Mouse (Mus musculus) CD4-positive helper T cell, adult 2 months (primary cell): ENCODE results near the gene G0s2.

ENCODE experiments used
- DNase-seq: peaks from one replicate; pipeline ENCODE4 v3.0.0-alpha.2; 2012; ENCODE audit warnings: low read depth, missing footprints, low spot score

G0s2 gene

DNA sequence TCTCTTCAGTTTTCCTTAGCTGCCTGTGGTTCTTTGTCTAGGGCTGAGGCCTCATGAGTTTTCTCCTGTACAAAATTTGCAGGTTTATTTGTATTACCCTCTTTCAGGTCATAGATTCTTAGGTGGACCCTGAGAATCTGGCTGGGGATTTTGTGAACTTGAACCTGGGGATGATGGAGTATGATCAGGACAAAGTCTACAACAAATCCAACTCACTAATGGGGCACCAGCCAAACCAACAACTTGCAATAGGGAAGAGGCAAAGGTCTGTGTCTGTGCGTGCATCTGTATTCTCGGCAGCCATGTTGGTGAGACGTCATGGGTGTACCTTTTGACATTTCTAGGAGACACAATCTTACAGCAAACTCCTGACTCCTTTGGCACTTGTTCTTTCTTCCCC lies 16.1 kb upstream of the G0s2 start:
- no peak for DNase-seq

DNA sequence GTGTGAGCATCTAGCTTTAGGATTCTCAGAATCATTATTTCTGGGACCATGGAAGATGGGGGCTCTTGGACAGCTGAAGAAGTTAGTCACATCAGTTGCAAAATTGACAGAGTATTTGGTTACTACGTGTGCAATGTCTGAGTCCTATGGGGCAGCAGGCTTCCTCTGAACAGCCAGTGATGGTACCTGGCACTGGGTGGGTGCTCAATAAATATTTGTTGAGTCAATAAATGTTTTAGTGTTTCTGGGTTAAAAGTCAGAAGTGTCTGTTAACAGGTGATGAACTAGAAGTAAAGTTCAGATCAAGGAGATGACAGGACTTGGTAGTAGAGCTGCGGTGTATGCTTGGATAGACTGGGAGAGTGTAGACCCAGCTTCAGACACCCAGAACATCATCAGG lies 14.6 kb upstream of the G0s2 start:
- DNase-seq, result no peak

DNA sequence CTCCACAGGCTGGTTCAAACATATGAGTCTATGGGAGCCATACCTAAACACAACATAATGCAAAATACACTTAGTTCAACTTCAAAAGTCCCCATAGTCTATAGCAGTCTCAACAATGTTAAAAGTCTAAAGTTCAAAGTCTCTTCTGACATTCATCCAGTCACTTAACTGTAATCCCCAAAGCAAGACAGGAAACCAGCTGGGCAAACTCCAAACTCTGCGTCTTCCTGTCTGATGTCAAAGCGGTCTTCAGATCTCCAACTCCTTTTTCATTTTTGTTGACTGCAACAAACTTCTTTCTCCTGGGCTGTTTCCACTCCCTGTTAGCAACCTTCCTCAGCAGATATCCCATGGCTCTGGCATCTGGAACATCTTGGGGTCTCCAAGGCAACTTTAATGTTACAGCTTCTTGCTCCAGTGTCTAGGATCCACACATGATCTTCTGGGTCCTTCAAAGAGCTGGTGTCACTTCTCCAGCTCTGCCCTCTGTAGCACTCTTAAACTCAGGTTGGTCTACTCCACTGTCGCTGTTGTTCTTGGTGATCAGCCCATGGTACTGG lies 12.8 kb upstream of the G0s2 start:
- DNase-seq, result peak; percentile 61

DNA sequence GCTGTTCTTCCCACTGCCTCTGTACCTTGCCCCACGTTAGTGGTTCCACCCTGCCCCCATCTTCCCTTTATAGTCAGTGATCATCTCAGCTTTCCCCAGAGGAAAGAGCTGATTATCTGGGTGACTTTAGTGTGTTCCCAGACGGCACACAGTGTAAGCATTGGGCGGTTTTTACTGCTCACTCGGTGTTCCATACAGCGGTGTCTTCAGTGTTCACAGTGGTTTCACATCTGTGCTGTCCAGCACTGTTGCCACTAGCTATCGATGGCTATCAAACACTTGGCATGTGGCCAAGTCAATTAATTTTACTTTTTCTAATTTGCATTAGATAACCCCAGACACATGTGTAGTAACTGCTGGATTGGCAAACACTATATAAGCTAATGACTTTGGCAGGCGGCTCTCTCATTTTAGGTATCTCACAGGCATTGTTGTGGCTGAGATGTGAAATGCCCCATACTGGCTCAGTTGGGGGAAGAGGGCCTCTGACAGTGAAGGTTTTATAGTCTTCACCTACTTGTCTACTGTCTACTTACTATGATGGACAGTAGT lies 11.3 kb upstream of the G0s2 start:
- DNase-seq, result no peak

DNA sequence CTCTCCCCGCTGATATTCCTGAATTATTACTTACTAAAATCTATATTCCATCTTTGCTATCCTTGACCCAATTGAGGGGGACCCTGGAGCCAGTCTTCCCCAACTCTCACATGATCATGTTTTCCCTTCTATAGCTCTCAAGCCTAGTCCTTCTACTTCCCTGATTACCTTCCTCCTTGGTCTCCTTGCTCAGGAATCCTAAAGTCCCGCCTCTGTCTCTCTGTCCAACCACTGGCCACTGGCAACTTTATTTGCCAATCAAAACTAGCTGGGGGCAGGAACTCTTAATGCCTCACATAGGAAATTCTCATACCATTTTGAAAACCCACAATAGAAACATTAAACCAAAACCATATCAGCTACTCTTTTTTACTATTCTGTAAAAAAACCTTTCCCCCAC lies 8.3 kb upstream of the G0s2 start:
- no peak for DNase-seq

DNA sequence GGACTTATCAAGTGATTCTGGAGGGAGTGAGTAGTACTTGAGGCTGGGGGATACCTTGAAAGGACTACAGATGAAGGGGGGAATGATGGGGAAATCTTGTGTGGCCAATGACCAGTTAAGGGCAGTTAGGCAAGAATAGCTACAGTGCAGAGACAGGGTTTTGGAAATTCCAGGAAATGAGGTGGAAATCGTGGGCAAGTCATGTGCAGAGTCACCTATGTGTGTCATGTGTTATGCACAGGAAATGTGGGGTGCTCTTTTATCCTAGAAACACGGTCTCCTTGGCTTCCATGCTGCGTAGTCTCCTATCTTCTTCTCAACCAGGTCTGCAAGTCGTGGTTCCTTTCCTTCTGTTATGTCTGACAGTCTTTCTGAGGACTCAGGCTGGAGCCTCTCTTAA lies 6.5 kb upstream of the G0s2 start:
- peak; percentile 13 for DNase-seq

DNA sequence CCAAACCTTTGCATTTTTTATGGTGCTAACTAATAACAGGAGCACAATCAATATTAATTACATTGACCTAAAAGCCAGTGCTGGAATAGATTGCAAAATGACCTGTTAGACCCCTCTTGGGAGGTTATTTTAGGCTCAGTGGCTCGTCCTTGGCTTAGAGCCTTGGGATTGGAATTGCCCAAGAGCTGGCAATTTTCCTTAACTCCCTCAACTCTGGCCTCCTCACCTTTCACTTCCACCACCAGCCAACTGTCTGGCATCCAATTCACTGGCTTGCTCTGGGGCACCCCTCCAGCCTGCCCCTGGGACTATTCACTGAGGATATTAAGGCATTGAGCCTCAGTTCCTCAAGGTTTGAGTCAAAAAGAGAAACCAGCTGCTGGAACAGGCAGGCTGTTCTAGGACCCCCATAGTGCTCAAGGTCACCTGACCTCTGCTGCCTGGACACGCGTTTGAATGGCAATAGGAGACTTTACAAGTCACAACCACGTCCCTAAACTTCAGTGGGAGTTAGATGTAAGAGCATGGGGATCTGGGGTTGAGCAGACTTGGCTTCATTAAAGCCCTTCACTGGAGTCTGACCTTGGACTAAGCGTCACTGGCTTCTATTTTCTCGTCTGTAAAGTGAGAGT lies 5.5 kb upstream of the G0s2 start:
- no peak for DNase-seq

DNA sequence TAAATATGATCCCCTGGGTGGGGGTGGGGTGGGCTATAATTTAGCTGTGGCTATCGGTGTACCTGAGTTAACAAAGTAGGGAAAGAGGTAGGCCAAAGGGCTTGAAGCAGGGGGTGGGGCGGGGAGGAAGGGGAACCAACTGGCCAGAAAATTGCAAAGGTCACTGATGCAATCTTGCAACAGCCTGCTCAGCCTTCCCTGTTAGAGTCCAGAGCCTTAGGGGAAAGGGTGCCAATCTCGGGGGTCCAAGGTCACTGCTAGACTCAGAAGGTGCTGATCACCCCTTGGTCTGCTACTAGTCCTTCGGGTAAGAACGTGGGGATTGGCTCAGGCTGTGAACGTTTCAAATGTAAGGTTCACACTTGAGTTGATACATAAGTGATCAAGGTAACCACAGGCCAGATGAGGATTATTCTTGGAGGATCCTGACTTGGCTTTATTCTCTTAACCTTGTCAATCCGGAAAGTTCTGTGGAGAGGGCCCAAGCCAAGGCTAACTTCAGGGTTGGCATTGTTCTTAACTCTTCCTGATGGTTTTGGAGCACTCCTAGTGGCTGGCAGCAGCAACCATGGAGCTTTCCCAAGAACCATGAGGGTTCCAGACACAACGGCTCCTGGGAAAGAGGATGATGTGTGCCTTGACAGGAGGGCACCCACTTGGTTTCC lies 1.5 kb upstream of the G0s2 start:
- DNase-seq, result no peak

DNA sequence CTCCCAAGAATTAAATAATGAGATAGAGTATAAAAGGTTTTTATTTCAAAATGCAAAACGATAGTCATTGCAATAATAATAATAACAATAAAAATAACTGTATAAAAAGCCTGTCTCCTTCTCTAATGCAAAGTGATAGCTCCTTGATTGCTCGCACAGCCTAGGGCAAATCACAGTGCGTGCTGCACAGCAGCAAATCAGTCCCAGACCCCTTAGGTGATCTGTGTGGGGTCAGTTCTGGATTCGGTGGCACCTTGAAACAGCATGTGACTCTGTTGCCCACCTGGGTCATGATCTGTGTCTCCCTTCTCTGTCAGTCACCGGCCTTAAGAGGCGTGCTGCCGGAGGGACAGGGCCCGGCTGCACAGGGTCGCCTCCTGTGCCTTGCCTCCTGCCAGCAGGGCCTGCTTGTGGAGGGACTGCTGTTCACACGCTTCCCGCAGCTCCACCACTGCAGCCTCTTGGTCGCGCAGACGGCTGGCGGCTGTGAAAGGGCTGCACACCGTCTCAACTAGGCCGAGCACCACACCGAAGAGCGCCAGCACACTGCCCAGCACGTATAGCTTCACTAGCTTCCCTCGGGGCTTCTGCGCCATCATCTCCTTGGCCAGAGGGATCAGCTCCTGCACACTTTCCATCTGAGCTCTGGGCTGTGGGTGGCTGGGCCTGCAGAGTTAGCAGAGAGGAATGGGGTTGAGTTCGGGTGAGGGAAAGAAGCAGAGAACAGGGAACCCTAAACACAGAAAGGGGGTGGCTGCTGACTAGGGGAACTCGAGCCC lies 691 bp downstream of the G0s2 start:
- no peak for DNase-seq

DNA sequence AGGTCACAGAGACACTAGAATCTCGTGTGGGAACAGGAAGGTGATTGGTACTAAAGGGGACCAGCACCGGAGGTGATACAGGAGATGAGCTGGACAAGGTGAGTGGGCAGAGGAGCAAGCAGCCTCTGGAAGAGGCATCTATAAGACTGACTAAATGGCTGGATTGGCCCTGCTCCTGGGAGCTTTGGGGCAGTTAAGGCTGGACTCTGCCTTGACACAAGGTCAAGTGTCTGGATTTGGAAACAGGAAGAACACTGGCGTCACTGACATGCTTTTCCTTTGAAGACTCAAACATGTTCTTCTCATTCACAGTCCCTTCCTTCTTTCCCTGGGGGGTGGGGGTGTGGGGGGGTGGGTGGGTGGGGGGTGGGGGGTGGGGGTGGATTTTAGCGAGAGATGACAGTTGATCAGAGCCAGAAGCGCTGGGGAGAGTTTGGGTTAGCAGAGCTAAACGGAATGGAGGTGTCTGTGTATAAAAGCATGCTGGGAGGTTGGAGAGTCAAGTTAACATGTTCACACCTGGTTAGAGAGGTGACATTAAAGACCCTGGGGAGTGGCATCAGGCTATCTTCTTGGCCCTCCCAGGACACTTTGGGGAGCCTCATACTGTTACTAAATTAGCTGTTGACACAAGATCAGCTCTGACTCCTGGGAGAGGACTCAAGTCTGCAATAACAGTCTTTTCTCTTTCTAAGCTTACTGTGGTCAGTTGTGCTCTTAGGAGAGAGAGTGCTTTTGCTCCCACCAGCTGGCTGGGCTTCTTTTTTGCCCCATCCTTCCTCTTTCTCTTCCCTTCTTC lies 1.9 kb downstream of the G0s2 start:
- DNase-seq, result no peak

DNA sequence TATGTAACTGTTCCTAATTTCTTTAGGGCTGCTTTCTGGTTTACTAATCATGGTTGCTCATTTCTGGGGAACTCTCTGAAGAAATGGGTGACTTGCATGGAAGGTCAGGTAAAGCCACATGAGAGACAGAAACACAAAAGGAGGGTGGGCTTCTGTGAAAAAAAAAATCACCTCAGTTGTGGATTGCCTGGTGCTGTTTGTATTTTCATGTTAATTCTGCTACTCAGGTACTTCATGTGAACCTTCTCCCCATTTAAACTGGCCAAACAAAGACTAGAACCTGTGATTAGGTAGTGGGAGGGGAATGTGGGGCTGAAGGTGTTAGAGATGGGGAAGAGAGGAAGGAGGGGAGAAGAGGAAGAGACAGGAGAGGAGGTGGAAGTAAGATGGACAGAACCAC lies 7.3 kb downstream of the G0s2 start:
- no peak for DNase-seq

DNA sequence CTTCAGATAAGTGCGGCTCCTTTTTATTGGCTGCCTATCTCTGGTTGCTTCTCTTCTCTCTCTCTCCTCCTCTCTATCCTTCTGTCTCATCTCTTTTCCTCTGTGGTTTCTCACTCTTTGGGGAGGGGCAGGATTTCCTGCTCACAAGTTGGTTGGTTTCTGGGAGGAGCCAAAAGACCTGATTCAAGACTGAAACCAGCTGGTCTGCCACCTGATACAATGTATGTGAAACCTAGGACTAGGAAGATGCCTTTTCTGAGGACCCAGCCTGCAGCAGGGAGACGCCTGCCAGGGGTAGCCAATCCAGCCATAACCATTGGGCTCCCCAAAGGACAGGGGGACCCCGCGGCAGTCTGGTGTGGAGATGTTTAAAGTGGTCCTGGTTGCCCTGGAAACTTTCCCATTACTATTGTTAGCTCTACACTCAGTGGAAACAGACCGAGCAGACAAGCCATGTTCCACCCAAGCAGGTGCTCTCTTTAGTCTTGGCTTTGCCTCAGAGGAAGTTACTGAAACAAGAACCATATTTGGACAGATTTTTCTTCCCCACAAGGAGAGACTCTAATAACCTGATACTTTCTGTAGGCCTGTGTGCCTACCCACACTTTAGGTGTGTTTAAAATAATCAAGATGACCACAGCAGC lies 8.9 kb downstream of the G0s2 start, which contains the start of gene Hsd11b1:
Gene Hsd11b1, minus strand, starts transcription at position 121 of the 644 bp plus-strand sequence.
- peak; percentile 92 for DNase-seq

DNA sequence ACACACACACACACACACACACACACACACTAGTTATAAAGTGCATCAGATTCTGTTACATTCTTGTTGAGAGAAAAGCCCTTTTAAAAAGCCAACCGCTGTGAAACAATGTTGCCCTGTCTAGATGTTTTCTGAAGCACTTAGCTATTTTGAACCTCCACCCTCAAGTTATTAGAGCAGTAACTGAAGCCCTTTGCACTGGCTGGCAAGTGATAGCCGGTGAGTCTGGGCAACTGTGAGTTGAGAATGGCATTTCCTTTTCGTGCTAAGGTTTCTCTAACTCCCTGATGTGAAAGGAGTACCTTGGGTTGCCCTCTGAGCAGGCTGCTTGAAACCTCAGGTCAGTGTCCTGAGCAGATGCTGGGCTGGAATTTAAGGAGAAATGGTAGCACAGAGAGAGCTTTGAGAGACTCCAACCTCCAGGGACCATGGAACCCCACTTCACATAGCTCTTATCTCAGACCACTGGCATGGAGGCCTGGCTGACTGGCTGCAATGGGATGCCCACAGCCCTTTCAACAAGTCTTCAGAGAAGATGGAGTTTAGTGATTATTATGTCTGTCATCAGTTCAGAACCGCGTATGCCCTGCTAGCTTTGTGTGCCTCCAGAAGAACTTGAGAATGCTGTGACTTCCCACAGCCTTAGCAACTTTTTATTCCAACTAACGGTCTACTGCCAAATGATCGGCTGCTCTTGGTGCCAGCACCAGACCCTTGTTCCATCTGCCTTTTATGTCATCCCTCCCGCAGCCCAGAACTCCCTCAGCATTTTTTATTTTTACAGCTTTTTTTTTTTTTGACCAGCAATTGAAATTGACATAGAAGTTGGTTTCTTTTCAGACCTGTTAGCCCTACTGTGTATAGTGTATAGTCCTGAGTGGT lies 9.8 kb downstream of the G0s2 start:
- DNase-seq, result peak; percentile 17

DNA sequence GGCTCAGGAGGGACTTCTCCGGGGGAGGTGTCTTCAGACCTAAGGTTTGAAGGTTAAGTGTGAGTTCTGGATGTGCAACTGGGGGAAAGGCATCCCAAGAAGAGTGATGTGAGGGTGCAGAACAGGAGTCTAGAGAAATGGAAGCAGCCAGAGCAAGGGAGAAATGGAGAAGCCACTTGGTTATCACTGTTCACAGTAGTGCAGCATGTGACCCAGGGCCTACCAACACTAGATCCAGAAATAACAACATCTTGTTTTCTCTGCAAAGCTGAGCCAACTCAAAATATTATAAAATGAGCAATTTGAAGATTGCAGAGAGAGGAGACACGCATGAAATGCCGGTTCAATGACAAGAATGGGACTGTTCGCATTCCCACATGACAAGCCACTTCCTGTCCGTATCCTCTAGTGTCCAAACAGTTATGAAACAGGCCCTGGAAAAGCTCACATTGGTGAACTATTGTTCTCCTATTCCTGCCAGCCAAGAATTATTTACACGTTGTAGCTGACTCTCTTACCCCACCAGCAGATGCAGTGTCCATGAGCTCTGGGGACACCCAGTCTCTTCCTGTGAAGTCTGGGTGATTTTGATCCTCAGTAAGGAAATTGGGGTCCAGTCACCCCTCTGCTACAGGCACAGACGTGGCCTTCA lies 11.0 kb downstream of the G0s2 start:
- no peak for DNase-seq

DNA sequence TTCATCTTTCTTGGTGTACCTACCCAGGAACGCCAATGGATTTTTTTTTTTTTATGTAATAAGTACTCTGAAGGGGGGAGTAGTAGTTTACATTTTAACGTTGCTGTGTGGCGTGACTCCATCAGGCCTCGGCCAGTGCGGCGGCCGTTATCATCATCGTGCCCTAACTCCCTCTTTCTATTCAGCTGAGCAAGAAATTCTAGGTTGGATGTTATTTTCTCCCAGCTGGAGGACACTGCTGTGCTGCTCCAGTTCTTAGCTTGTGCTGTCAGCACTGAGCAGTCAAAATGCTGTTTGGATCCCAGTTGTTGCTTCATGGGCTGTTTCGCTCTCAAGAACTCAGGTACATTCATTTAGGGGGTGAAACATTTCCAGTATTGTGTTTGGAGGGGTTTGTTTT lies 13.5 kb downstream of the G0s2 start:
- no peak for DNase-seq

DNA sequence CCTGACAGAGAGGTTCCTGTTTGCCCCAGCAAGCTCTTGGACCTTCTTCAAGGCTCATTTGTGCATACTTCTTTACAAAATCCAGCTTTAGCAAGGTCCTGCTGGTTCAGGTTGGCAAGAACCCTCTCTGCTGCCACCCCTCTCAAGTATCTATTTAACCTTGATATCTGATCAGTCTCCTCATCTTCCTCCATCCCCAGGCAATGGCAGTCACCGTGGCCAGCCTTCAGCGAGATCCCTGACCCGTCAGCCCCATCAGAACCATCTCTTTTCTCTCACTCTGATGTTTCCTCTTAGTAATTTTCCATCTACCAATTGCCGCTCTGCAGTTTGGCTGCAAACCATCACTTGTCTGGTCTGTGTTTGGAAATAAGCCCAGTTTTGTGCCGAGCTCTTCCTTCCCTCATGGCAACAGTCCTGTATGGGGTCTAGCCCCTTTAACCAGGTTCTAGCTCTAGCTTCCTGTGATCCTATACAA lies 16.4 kb downstream of the G0s2 start:
- DNase-seq, result no peak

DNA sequence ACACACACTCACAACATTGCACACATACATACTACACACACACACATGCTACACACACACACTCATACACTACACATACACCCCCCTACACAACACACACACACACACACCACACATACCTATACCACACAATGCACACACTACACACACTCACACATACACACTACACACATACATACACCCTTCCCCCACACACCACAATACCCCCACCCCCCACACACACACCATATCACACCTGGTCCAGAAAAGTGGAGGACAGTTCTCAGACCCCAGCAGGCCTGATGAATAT lies 16.8 kb downstream of the G0s2 start:
- DNase-seq, result no peak

DNA sequence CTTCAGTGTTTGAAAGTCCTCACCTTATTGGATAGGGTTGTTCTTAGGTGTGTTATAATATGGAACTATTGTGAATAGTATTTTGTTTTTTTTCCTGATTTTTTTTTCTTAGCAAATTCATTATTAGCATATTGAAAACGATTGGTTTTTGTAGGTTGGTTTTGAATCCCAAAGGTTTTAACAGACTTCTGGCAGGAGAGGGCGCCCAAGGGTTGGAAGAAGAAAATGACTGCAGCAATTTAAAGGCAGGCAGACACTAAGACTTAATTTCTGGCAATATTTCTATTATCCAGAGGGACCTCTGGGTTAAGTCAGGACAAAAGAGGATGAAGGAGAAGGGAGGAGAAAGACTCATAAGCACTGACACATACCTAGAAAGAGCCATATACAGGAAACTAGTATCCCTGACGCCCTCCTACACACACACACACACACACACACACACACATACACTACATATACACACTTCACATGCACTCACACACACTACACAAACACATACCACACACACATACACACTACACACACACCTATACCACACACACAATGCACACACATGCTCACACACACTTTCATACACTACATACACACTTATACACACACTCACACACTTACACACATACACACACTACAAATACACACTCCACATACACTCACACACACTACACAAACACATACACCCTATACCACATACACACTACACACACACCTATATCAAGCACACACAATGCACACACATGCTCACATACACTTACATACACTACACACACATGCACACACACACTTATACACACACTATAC lies 17.3 kb downstream of the G0s2 start:
- peak; percentile 68 for DNase-seq

DNA sequence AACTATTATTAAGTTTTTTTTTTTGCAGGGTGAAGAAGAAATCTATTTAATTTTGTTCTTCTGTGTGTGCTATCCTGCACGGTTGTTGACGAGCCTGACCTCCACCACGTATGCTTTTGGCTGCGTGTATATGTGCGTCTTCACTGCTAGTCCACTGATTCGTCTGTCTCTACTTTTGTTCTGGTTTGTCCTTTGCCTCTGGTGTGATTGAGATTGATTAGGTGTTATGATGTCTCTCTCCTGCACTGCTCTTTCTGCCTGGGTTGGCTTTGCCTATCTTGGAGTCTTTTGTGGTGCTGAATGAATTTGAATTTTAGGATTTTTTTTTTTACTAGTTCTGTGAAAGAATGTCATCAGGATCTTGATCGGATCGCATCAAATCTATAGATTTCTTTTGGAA lies 18.0 kb downstream of the G0s2 start:
- DNase-seq, result no peak
